Mouse (Mus musculus): ENCODE results near the gene Myh11. TPM values are rescaled to one million over a fixed set of nuclear protein-coding genes. Genes with fewer than 3 reads are reported as not detected.

Myh11 gene
- polyA plus RNA-seq, 2 experiments: 1.2 to 1.5 TPM

DNA sequence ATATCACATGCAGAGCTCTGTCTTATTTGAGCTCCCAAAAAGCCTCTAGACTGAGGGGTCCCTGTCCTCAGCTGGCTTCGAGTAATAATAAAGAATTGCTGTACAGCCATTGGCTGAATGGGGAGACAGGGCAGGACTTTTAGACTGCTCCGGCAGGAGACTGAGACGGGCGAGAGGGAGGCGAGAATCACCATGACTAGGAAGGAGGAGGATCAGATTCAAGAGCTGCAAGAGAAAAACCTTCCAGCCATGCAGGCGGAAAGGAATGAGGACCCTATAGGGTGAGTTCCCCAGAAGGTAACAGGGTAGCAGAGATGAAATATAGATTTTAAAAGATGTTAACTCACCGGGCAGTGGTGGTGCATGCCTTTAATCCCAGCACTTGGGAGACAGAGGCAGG lies 21.7 kb upstream of the Myh11 start:
- no peak for ATAC-seq (ENCODE audit: low FRiP score, low read depth)
- Histone ChIP-seq H3K36me3 (ENCODE audit: control insufficient read depth, insufficient read depth, low read length) (peaks cover 45% of the 10 kb centered on the region), H3K9me3 (ENCODE audit: control insufficient read depth, low read length) (no peaks in the 10 kb centered on the region)

DNA sequence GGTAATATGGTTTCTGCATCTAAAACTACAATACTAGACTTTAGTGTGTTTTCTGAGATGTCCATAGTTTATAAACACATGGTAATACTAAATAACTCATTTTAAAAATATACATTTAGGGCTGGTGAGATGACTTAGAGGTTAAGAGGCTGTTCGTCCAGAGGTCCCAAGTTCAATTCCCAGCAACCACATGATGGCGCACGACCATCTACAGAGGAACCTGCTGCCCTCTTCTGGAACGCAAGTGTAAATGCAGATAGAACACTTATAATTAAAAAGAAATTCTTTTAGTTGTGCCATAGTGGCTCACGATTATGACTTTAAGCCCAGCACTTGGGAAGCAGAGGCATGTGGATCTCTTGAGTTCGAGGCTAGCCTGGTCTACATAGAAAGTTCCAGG lies 20.2 kb upstream of the Myh11 start:
- DNase-seq (ENCODE audit: low spot score) (peak; percentile 48), ATAC-seq (ENCODE audit: low FRiP score, low read depth) (no peak)
- Histone ChIP-seq H3K27me3 (ENCODE audit: control insufficient read depth, insufficient read depth, low read length) (no peaks in the 10 kb centered on the region), H3K4me2 (replicated peaks; ENCODE audit: low read depth, low read length, severe bottlenecking) (no peak overlapping the region), H3K9ac (ENCODE audit: low read depth, low read length, severe bottlenecking) (no peak overlapping the region), H3K27ac (replicated peaks; ENCODE audit: low read depth, low read length) (no peak overlapping the region), H3K9me3 (ENCODE audit: control insufficient read depth, low read length) (no peaks in the 10 kb centered on the region), H3K36me3 (ENCODE audit: control insufficient read depth, insufficient read depth, low read length) (peaks cover 56% of the 10 kb centered on the region), H3K4me3 (replicated peaks; ENCODE audit: low read length) (no peak overlapping the region), H3K4me1 (ENCODE audit: control insufficient read depth, insufficient read depth, low read length) (peaks cover 10% of the 10 kb centered on the region)
- no peak for TF ChIP-seq POLR2A (IDR thresholded peaks at IDR 0.05; ENCODE audit: borderline replicate concordance, extremely low read depth, insufficient read depth, insufficient read length)
- WGBS: 49% methylated on average over 6 of the region's 6 CpGs

More for the DNA sequence above, 21.7 kb upstream of the Myh11 start:
- WGBS: 91% methylated on average over 7 of the region's 7 CpGs
- H3K27ac ChIP-seq (replicated peaks; ENCODE audit: low read depth, low read length): no peak overlapping the region
- no peak for DNase-seq (ENCODE audit: low spot score)
- TF ChIP-seq POLR2A (IDR thresholded peaks at IDR 0.05; ENCODE audit: borderline replicate concordance, extremely low read depth, insufficient read depth, insufficient read length): no peak
- H3K9ac ChIP-seq (ENCODE audit: low read depth, low read length, severe bottlenecking): no peak overlapping the region
- peaks cover 11% of the 10 kb centered on the region for H3K4me1 ChIP-seq (ENCODE audit: control insufficient read depth, insufficient read depth, low read length)
- H3K27me3 ChIP-seq (ENCODE audit: control insufficient read depth, insufficient read depth, low read length): no peaks in the 10 kb centered on the region
- H3K4me3 ChIP-seq (replicated peaks; ENCODE audit: low read length): no peak overlapping the region
- H3K4me2 ChIP-seq (replicated peaks; ENCODE audit: low read depth, low read length, severe bottlenecking): no peak overlapping the region

DNA sequence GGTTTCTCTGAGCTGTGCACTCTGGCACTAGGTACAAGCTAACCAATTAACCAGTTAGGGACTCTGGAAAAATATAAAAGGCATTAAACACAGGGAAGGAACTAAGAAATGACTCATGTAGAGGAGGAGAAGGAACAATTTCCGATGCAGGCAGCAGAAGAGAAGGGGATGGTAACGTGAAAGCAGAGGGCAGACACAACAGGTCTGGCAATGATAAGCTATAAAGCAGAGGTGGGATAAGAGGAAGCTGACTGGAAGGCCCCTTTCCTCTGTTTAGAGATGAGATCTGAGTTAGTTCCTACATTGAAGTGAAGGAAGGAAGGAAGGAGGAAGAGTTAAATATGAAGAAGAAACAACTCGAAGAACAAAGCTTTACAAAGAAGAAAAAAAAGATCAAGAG lies 18.7 kb upstream of the Myh11 start:
- H3K36me3 ChIP-seq (ENCODE audit: control insufficient read depth, insufficient read depth, low read length): peaks cover 58% of the 10 kb centered on the region
- TF ChIP-seq POLR2A (IDR thresholded peaks at IDR 0.05; ENCODE audit: borderline replicate concordance, extremely low read depth, insufficient read depth, insufficient read length): no peak
- H3K9ac ChIP-seq (ENCODE audit: low read depth, low read length, severe bottlenecking): no peak overlapping the region
- WGBS: 90% methylated on average over 3 of the region's 3 CpGs
- H3K9me3 ChIP-seq (ENCODE audit: control insufficient read depth, low read length): no peaks in the 10 kb centered on the region
- H3K4me2 ChIP-seq (replicated peaks; ENCODE audit: low read depth, low read length, severe bottlenecking): no peak overlapping the region
- H3K4me1 ChIP-seq (ENCODE audit: control insufficient read depth, insufficient read depth, low read length): no peaks in the 10 kb centered on the region
- no peak for DNase-seq (ENCODE audit: low spot score)
- no peaks in the 10 kb centered on the region for H3K27me3 ChIP-seq (ENCODE audit: control insufficient read depth, insufficient read depth, low read length)
- H3K27ac ChIP-seq (replicated peaks; ENCODE audit: low read depth, low read length): no peak overlapping the region
- H3K4me3 ChIP-seq (replicated peaks; ENCODE audit: low read length): no peak overlapping the region
- ATAC-seq (ENCODE audit: low FRiP score, low read depth): no peak

DNA sequence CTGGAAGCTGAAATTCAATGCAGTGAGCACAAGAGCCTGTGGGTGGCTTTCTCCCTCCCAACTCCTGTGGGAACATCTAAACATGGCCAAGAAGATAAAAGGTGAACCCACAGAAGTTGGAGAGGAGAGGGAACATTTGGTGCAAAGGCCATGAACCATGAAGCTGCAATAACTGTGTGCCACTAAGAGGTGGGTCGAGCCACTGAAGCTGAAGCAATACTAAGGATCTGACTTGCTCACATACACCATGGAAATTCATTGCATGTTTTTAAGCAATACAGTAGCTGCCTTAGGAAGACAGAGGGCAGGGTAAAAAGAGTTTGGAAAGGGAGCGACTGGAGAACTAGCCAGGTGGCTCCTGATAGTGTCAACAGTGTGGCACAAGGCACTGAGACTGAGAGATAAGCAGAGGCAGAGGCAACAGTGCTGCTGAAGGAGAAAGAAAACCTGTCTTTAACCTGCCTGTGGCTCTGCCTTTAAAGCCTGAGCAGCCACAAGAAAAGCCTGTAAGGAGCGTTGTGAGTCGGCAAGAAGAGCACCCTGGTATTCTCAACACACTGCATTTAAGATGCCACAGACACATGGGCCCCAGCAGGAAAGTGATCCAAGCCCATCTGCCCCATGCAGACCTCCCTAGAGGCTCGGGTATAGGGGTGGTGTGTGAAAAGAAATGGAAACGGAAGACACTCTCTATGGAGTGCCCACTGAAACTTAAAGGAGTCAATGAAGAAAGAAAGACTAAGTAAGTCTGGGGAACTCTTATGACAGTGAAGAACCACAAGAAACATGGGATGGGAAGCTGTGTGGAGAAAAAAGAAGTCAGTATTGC lies 17.3 kb upstream of the Myh11 start:
- no peaks in the 10 kb centered on the region for H3K9me3 ChIP-seq (ENCODE audit: control insufficient read depth, low read length)
- H3K27ac ChIP-seq (replicated peaks; ENCODE audit: low read depth, low read length): no peak overlapping the region
- H3K27me3 ChIP-seq (ENCODE audit: control insufficient read depth, insufficient read depth, low read length): no peaks in the 10 kb centered on the region
- H3K9ac ChIP-seq (ENCODE audit: low read depth, low read length, severe bottlenecking): no peak overlapping the region
- H3K36me3 ChIP-seq (ENCODE audit: control insufficient read depth, insufficient read depth, low read length): peaks cover 64% of the 10 kb centered on the region
- no peaks in the 10 kb centered on the region for H3K4me1 ChIP-seq (ENCODE audit: control insufficient read depth, insufficient read depth, low read length)
- no peak overlapping the region for H3K4me2 ChIP-seq (replicated peaks; ENCODE audit: low read depth, low read length, severe bottlenecking)
- ATAC-seq (ENCODE audit: low FRiP score, low read depth) (no peak), DNase-seq (ENCODE audit: low spot score) (no peak)
- TF ChIP-seq POLR2A (IDR thresholded peaks at IDR 0.05; ENCODE audit: borderline replicate concordance, extremely low read depth, insufficient read depth, insufficient read length): no peak
- WGBS: 87% methylated on average over 6 of the region's 6 CpGs
- H3K4me3 ChIP-seq (replicated peaks; ENCODE audit: low read length): no peak overlapping the region

DNA sequence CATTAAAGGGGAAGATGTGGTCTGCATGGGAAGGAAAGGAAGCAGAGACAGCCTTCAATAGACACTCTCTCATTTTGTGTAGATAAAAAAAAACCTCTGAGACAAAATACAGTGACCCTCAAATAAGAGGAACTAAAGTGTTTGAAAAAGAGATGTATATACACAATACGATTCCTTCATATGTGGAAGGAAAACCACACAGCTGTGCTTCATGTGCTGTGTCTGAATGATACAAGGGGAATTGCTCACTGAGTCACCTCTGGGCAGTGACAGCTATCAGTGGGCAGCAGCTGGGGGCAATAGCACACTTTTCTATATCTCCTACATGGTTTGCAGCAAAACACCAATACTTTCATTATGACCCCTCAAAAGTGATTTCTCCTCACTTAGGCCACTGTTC lies 16.2 kb upstream of the Myh11 start:
- WGBS: 82% methylated on average over 1 of the region's 1 CpGs
- Histone ChIP-seq H3K4me1 (ENCODE audit: control insufficient read depth, insufficient read depth, low read length) (no peaks in the 10 kb centered on the region), H3K36me3 (ENCODE audit: control insufficient read depth, insufficient read depth, low read length) (peaks cover 65% of the 10 kb centered on the region), H3K27ac (replicated peaks; ENCODE audit: low read depth, low read length) (no peak overlapping the region), H3K9ac (ENCODE audit: low read depth, low read length, severe bottlenecking) (no peak overlapping the region), H3K4me2 (replicated peaks; ENCODE audit: low read depth, low read length, severe bottlenecking) (no peak overlapping the region), H3K9me3 (ENCODE audit: control insufficient read depth, low read length) (no peaks in the 10 kb centered on the region), H3K27me3 (ENCODE audit: control insufficient read depth, insufficient read depth, low read length) (no peaks in the 10 kb centered on the region), H3K4me3 (replicated peaks; ENCODE audit: low read length) (no peak overlapping the region)
- DNase-seq (ENCODE audit: low spot score) (no peak), ATAC-seq (ENCODE audit: low FRiP score, low read depth) (no peak)
- TF ChIP-seq POLR2A (IDR thresholded peaks at IDR 0.05; ENCODE audit: borderline replicate concordance, extremely low read depth, insufficient read depth, insufficient read length): no peak
